Mouse (Mus musculus) stomach, postnatal 0 days (tissue): ENCODE measurements around the gene Hoxd4.

Source experiments
- CTCF ChIP-seq: IDR thresholded peaks from 2 replicates; pipeline ENCODE4 v1.5.1; 2016; ENCODE audit warnings: antibody characterized with exemption, low read depth, mild to moderate bottlenecking, moderate library complexity
- EP300 ChIP-seq: optimal IDR thresholded peaks from 2 replicates; pipeline ENCODE3; 2016; ENCODE audit warnings: antibody characterized with exemption

- TF ChIP-seq CTCF: no peak
- TF ChIP-seq EP300: no peak
Measured at GRCm38 (mm10) chr2:74708676-74709075, 3.1 kb upstream of the Hoxd4 start.
